Mouse (Mus musculus): ENCODE results near the gene Maz.
A peak's percentile ranks its signal among the peaks of the same experiment; 100 is the strongest.

Maz gene

GRCm38 (mm10) chr7:127004122-127004875 lies 22.5 kb downstream of the Maz start:
- no peak for DNase-seq

- no peak for DNase-seq
Measured at GRCm38 (mm10) chr7:127003620-127004019, 23.2 kb downstream of the Maz start.

- DNase-seq: no peak
Measured at GRCm38 (mm10) chr7:126999568-126999967, 27.3 kb downstream of the Maz start.

- no peak for DNase-seq
Measured at GRCm38 (mm10) chr7:126996449-126996848, 30.4 kb downstream of the Maz start.

GRCm38 (mm10) chr7:126988816-126989215 lies 38.0 kb downstream of the Maz start:
- no peak for DNase-seq

GRCm38 (mm10) chr7:126986319-126986718 lies 40.5 kb downstream of the Maz start:
- DNase-seq: peak; percentile 70

- DNase-seq: no peak
Measured at GRCm38 (mm10) chr7:126984667-126985444, 42.0 kb downstream of the Maz start.

GRCm38 (mm10) chr7:126983113-126983512 lies 43.7 kb downstream of the Maz start:
- DNase-seq: no peak

GRCm38 (mm10) chr7:126982054-126982453 lies 44.8 kb downstream of the Maz start:
- no peak for DNase-seq

GRCm38 (mm10) chr7:126981601-126982000 lies 45.2 kb downstream of the Maz start:
- DNase-seq: no peak

- no peak for DNase-seq
Measured at GRCm38 (mm10) chr7:126978841-126979240, 48.0 kb downstream of the Maz start.

- DNase-seq: no peak
Measured at GRCm38 (mm10) chr7:126976878-126977459, 49.9 kb downstream of the Maz start.

- peak; percentile 92 for DNase-seq
Measured at GRCm38 (mm10) chr7:126975950-126976866, 50.6 kb downstream of the Maz start, which contains the start of gene Cdiptos. TSS of gene Cdiptos (minus strand) at chr7:126976098.

- no peak for DNase-seq
Measured at GRCm38 (mm10) chr7:126975893-126975949, 51.1 kb downstream of the Maz start, which contains the start of gene Cdipt. TSS of gene Cdipt (plus strand) at chr7:126975914.

- DNase-seq: no peak
Measured at GRCm38 (mm10) chr7:126975493-126975892, 51.3 kb downstream of the Maz start.

Data from kidney, adult 11 months (tissue).